Mouse (Mus musculus): ENCODE results near the gene Hcst.

Hcst gene

GRCm38 (mm10) chr7:30380061-30380460 is 39.6 kb downstream of the Hcst start:
- no peak for DNase-seq (ENCODE audit: low spot score in 2 of 2)

- DNase-seq (ENCODE audit: low spot score in 2 of 2), result peak; percentile 84 to 93
Measured at GRCm38 (mm10) chr7:30373501-30373962, 46.1 kb downstream of the Hcst start.

Data from urinary bladder, postnatal 36 days (tissue).